Mouse (Mus musculus) ovary, postnatal 14 days (tissue): ENCODE measurements around the gene Rcn3.
"Not testable (repeated sequence)": the region's sequence is repeated elsewhere in the genome, so short reads cannot be mapped to it uniquely, and the experiment has no call there.

ENCODE experiments used
- DNase-seq: peaks from one replicate; pipeline ENCODE4 v3.0.0; 2022; ENCODE audit warnings: low spot score

Rcn3 gene

DNA sequence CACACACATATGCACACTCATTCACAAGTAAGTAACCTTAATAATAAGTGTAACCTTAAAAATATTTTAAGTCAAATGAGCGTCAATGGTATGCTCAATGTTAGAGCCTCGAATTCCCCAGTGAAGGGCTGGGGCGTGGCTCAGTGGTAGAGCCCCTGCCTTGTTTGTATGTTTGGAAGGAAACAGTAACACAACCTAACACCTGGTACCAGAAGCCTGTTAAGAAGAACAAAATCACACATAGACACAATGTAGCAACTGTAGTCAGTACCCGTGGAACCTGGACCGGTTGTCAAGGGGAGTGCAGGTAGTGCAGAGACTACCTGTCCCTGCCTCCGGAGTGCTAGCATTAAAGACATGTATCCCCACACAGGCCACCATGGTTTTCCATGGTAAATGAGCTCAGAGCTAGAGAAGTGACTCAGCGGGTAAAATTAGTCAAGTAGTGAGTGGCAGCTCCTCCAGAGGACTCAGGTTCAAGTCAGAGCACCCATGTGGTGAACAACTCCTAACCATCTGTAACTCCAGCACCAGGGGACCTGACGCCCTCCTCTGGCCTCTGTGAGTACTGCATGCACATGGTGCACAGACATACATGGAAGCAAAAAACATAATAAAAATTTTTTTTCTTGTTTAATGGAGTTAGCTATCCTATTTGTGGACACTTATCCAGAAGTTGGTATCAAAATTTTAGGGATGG, 6.7 kb upstream of the Rcn3 start:
- DNase-seq: no peak

DNA sequence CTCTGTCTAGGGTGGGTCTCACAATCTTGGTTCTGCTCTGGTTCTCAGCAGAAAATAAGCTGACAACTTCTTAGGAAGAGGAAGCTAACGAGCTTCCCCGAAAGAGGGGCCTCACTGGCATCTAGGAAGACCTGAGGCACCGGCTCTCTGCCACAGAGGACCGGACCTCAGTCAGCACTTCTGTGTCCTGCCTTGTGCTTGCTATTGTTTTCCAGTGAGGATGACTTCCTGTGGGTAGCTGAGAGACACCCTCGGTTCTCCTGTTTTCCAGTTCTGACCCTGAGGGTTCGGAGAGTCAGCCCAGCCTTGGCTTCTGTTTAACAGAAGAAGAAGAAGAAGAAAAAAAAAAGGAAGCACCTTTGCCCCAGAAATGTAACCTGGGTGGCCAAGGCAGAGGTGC, 5.5 kb upstream of the Rcn3 start:
- DNase-seq: no peak

DNA sequence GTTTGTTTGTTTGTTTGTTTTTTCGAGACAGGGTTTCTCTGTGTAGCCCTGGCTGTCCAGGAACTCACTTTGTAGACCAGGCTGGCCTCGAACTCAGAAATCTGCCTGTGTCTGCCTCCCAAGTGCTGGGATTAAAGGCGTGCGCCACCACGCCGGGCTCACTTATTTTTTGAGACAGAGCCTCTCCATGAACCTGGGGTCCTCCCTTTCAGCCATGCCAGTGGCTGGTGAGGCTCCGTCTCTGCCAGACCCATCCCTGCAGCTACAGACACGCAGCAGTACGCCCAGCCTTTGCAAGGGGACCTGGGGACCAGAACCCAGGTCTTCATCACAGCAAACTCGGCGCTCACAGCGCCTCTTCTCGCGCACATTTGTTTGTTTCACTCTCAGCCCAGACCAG, 3.9 kb upstream of the Rcn3 start:
- DNase-seq: not testable (repeated sequence)

GRCm38 (mm10) chr7:45095367-45095766, 3.3 kb upstream of the Rcn3 start:
- DNase-seq: no peak

- DNase-seq: no peak
Observed at GRCm38 (mm10) chr7:45094121-45094520, 2.1 kb upstream of the Rcn3 start.

GRCm38 (mm10) chr7:45093516-45093905, 1.5 kb upstream of the Rcn3 start:
- no peak for DNase-seq

DNA sequence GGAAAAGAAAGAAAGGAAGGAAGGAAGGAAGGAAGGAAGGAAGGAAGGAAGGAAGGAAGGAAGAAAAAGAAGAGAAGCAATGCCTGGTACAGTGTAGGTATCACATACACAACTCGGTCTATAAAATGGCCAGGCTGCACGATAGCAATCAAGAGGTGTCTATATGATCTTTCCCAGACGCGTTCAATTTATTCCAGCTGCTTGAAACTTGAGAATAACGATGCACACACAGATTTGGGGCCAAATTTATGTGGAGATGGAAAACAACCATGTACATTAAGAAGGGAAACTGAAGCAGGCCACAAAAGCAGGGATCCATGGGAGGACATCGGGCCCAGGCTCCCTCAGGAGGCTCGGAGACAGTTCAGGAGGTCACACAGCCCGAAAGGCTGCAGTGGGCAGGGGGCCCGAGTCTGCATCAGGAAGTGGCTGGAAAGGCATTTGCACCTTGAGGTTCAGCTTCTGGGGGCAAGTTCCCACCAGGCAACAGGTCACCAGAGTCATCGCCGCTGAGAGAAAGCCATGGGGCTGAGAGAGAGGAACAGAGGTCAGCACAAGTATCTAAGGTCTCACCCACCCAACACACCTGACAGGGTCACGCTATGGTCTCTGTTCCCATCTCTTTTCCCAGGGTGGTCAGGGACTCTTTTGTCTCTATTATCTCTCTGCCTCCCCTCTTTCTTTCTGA, 951 bp upstream of the Rcn3 start:
- no peak for DNase-seq

- DNase-seq: peak; percentile 32
Observed at GRCm38 (mm10) chr7:45091001-45091990, 725 bp downstream of the Rcn3 start.

- DNase-seq: no peak
Observed at GRCm38 (mm10) chr7:45090251-45090977, 1.6 kb downstream of the Rcn3 start.

GRCm38 (mm10) chr7:45088597-45088996, 3.4 kb downstream of the Rcn3 start:
- no peak for DNase-seq

GRCm38 (mm10) chr7:45086084-45086483, 5.9 kb downstream of the Rcn3 start:
- no peak for DNase-seq

DNA sequence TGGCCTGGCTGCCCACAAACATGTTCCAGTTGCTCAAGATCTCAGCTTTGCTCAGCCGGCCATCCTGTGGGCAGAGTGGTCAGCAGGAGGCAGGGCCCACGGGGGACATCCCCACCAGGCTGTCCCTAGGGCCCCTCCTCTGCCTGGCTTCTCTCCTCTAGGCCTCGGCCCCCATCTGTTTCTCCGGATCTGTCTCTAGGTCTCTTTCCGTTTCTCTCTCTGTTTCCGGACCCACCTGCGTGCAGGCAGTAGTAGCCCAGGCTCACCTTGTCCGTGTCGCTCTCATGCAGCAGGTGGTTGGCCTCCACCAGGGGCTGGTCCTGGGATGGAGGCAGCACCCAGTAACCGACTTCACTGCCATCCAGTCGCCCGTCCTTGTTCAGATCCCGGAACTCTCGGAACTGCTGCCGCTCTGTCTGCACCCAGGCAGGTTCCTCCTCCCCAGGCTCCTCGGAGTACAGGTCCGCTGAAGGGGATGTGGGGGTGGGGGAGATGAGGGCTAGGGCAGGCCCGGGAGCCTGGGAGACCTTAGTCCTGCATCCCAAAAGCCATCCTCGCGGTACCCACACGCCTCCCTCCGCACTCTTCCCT, 8.6 kb downstream of the Rcn3 start:
- DNase-seq: no peak

- DNase-seq: no peak
Observed at GRCm38 (mm10) chr7:45082401-45083299, 9.4 kb downstream of the Rcn3 start.

DNA sequence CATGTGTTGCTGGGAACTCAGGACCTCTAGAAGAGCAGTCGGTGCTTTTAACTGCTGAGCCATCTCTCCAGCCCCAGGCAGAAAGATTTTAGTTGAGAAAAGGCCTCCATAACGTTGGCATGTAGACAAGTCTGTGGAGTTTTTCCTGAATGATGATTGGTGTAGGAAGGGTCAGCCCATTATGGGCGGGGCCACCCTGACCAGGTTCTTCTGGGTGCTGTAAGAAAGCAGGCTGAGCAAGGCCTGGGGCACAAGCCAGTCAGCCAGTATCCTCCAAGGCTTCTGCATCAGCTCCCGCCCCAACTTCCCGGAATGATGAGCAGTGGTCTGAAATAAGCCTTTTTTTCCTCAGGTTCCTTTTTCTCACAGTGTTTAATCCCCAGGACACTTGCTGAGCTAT, 11.0 kb downstream of the Rcn3 start:
- no peak for DNase-seq

DNA sequence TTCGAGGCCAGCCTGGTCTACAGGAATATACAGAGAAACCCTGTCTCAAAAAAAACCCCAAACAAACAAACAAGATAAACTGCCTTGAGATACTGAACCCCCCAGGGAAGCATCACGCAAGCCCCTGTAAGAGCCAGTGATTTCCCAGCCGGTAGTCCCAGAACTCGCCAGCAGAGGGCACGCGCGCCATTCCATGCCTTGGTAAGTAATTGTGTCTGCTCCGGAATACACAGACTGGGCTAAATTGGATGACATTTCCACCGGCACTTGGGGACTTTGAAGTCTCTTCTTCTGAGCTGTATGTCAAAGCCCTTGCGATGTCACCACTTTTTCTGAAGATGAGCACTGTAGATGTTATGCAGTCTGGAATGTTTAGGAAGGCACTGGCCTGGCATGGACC, 12.2 kb downstream of the Rcn3 start:
- DNase-seq: peak; percentile 93

DNA sequence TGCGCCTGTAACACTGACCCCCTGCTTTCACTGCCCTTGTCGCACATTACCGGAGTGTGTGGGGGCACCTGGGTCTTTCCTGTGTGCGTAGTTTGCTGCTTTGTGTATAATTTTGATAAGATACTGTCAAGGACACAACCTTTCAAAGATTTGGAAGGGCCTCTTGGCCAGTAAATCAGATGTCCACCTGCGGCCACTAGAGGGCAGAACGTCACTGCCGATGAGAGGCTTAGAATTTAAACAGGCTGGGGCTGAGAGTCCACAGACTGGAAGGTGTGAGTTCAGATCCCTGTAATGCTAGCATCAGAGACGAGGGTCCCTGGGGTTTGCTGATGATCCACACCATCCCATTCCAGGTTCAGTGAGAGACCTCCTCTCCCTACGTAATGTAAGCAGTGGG, 13.5 kb downstream of the Rcn3 start:
- peak; percentile 73 for DNase-seq

DNA sequence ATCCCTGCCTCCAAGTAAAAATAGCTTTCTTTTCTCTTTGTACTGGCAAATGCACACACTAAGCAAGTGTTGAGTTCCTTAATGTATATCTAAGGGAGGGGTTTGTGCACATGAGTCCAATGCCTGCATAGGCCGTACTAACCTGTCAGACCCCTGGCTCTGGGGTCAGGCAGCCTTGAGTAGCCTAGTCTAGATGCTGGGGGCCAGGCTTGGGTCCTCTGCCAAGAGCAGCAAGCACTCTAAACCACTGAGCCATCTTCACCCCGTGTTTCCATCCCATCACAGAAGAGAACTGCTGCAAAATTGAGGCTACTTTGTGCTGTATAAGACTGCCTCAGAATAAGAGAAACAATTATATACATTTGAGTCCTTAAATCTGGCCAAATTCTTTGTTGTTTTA, 14.2 kb downstream of the Rcn3 start:
- no peak for DNase-seq

DNA sequence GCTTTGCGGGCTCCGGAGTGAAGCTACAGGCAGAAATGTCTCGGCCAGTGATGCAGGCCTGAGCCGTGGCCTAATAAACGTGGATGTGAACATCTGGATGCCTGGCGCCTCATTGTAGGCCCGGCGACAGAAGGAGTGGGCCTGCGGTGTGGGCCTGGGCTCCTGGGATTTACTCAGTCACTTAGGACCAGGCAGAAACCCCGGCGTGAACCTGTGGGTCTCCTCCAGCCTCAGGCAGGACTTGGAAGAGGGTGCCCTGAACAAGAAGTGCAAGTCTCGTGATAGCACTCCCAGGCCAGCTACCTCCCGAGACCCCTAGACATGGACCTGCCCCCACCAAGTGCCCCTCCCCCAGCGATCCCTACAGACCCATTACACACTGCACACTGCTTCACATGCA, 14.7 kb downstream of the Rcn3 start:
- no peak for DNase-seq

- no peak for DNase-seq
Observed at GRCm38 (mm10) chr7:45076501-45076900, 15.5 kb downstream of the Rcn3 start.

- DNase-seq: no peak
Observed at GRCm38 (mm10) chr7:45075405-45075804, 16.6 kb downstream of the Rcn3 start.

- no peak for DNase-seq
Observed at GRCm38 (mm10) chr7:45073949-45074348, 18.1 kb downstream of the Rcn3 start.
